Mouse (Mus musculus) midbrain, embryonic 13.5 days (tissue): ENCODE results near the gene Xylt1. TPM values are rescaled to one million over a fixed set of nuclear protein-coding genes. Genes with fewer than 3 reads are reported as not detected.

Experiments used
- ATAC-seq: fragments of 200-750 bp; cut with Nextera tagmentation; 2 replicates; pipeline ENCODE4 v1.8.0; 2017; ENCODE audit warnings: mild to moderate bottlenecking, moderate TSS enrichment, moderate library complexity
- H3K27ac ChIP-seq: fragments of 300-500 bp; sonication (generic); 2 replicates; pipeline ENCODE4 v1.5.1; 2015; ENCODE audit warnings: inconsistent platforms, mild to moderate bottlenecking, moderate library complexity
- H3K27me3 ChIP-seq: fragments of 300-500 bp; sonication (generic); 2 replicates; pipeline ENCODE4 v1.6.1; 2015; ENCODE audit warnings: mild to moderate bottlenecking, inconsistent platforms
- H3K36me3 ChIP-seq: fragments of 300-500 bp; sonication (generic); 2 replicates; pipeline ENCODE4 v1.6.1; 2015; ENCODE audit warnings: mild to moderate bottlenecking, inconsistent platforms
- H3K4me1 ChIP-seq: fragments of 300-500 bp; sonication (generic); replicated peaks from 2 replicates; pipeline ENCODE4 v1.6.1; 2015; ENCODE audit warnings: inconsistent platforms
- H3K4me2 ChIP-seq: fragments of 300-500 bp; sonication (generic); replicated peaks from 2 replicates; pipeline ENCODE4 v1.6.1; 2015; ENCODE audit warnings: moderate library complexity, mild to moderate bottlenecking, inconsistent platforms
- H3K4me3 ChIP-seq: fragments of 300-500 bp; sonication (generic); replicated peaks from 2 replicates; pipeline ENCODE4 v1.5.1; 2015; ENCODE audit warnings: mild to moderate bottlenecking, inconsistent platforms
- H3K9ac ChIP-seq: fragments of 300-500 bp; sonication (generic); replicated peaks from 2 replicates; pipeline ENCODE4 v1.6.1; 2015; ENCODE audit warnings: mild to moderate bottlenecking, inconsistent platforms
- H3K9me3 ChIP-seq: fragments of 300-500 bp; sonication (generic); 2 replicates; pipeline ENCODE4 v1.6.1; 2016; ENCODE audit warnings: mild to moderate bottlenecking, inconsistent platforms
- WGBS: fragments of 180-500 bp; shearing (Covaris S2); methylation state at CpG from one replicate; pipeline ENCODE4 v1.1.7; 2015; 5-methylcytosine and 5-hydroxymethylcytosine counted together
- polyA plus RNA-seq: library from polyadenylated mRNA; unstranded; fragments of >200 nt; fragmentation: Nextera tagmentation; extraction: Ambion mirVana; gene quantifications from 2 replicates; pipeline ENCODE4 v1.2.1, GENCODE M21; 2015

The Xylt1 gene
- polyA plus RNA-seq, 1 experiment from 2014 or later = 1.7 TPM

GRCm38 (mm10) chr7:117399971-117400370 lies 19.2 kb downstream of the Xylt1 start:
- no peak overlapping the region for H3K27ac ChIP-seq
- no peaks in the 10 kb centered on the region for H3K27me3 ChIP-seq
- 94% methylated on average over 5 of the region's 5 CpGs for WGBS
- no peak overlapping the region for H3K4me2 ChIP-seq
- no peak for ATAC-seq
- H3K36me3 ChIP-seq = no peaks in the 10 kb centered on the region
- H3K4me3 ChIP-seq = no peak overlapping the region
- peaks cover 11% of the 10 kb centered on the region for H3K4me1 ChIP-seq
- no peak overlapping the region for H3K9ac ChIP-seq
- H3K9me3 ChIP-seq = 0 out of 2 replicates have a peak, but pooled peaks cover 3% of the 10 kb centered on the region

GRCm38 (mm10) chr7:117401581-117401980 lies 20.8 kb downstream of the Xylt1 start:
- Histone ChIP-seq H3K9ac (no peak overlapping the region), H3K4me1 (peaks cover 8% of the 10 kb centered on the region), H3K9me3 (0 out of 2 replicates have a peak, but pooled peaks cover 3% of the 10 kb centered on the region), H3K4me3 (no peak overlapping the region), H3K36me3 (no peaks in the 10 kb centered on the region), H3K27ac (no peak overlapping the region), H3K4me2 (no peak overlapping the region), H3K27me3 (no peaks in the 10 kb centered on the region)
- ATAC-seq = 0 out of 2 replicates have a peak, but pooled peaks have one; percentile 30
- 71% methylated on average over 4 of the region's 4 CpGs for WGBS

GRCm38 (mm10) chr7:117406336-117406735 lies 25.6 kb downstream of the Xylt1 start:
- Histone ChIP-seq H3K4me3 (no peak overlapping the region), H3K4me2 (no peak overlapping the region), H3K4me1 (no peaks in the 10 kb centered on the region), H3K9me3 (no peaks in the 10 kb centered on the region), H3K27ac (no peak overlapping the region), H3K36me3 (no peaks in the 10 kb centered on the region), H3K27me3 (no peaks in the 10 kb centered on the region), H3K9ac (no peak overlapping the region)
- WGBS = 92% methylated on average over 3 of the region's 3 CpGs
- ATAC-seq = no peak

- no peaks in the 10 kb centered on the region for H3K36me3 ChIP-seq
- H3K27ac ChIP-seq = no peak overlapping the region
- H3K4me1 ChIP-seq = no peaks in the 10 kb centered on the region
- WGBS = 82% methylated on average over 8 of the region's 8 CpGs
- ATAC-seq = no peak
- no peak overlapping the region for H3K4me2 ChIP-seq
- no peaks in the 10 kb centered on the region for H3K9me3 ChIP-seq
- no peaks in the 10 kb centered on the region for H3K27me3 ChIP-seq
- H3K9ac ChIP-seq = no peak overlapping the region
- no peak overlapping the region for H3K4me3 ChIP-seq
Measured at GRCm38 (mm10) chr7:117409268-117409988, 28.6 kb downstream of the Xylt1 start.

GRCm38 (mm10) chr7:117411874-117412273 lies 31.1 kb downstream of the Xylt1 start:
- Histone ChIP-seq H3K27me3 (no peaks in the 10 kb centered on the region), H3K4me3 (no peak overlapping the region), H3K9me3 (no peaks in the 10 kb centered on the region), H3K27ac (no peak overlapping the region), H3K4me1 (no peaks in the 10 kb centered on the region), H3K4me2 (no peak overlapping the region), H3K36me3 (no peaks in the 10 kb centered on the region), H3K9ac (no peak overlapping the region)
- no peak for ATAC-seq
- 93% methylated on average over 2 of the region's 2 CpGs for WGBS

GRCm38 (mm10) chr7:117412405-117412804 lies 31.6 kb downstream of the Xylt1 start:
- Histone ChIP-seq H3K9ac (no peak overlapping the region), H3K36me3 (no peaks in the 10 kb centered on the region), H3K4me2 (no peak overlapping the region), H3K4me3 (no peak overlapping the region), H3K27ac (no peak overlapping the region), H3K4me1 (no peaks in the 10 kb centered on the region), H3K9me3 (no peaks in the 10 kb centered on the region), H3K27me3 (no peaks in the 10 kb centered on the region)
- no peak for ATAC-seq
- WGBS = 79% methylated on average over 5 of the region's 5 CpGs

- H3K27me3 ChIP-seq = no peaks in the 10 kb centered on the region
- H3K27ac ChIP-seq = no peak overlapping the region
- no peaks in the 10 kb centered on the region for H3K9me3 ChIP-seq
- H3K4me3 ChIP-seq = no peak overlapping the region
- no peak overlapping the region for H3K9ac ChIP-seq
- H3K4me2 ChIP-seq = no peak overlapping the region
- 88% methylated on average over 12 of the region's 12 CpGs for WGBS
- peaks cover 10% of the 10 kb centered on the region for H3K4me1 ChIP-seq
- H3K36me3 ChIP-seq = no peaks in the 10 kb centered on the region
- no peak for ATAC-seq
Measured at GRCm38 (mm10) chr7:117414341-117415008, 33.7 kb downstream of the Xylt1 start.

GRCm38 (mm10) chr7:117415009-117415363 lies 34.2 kb downstream of the Xylt1 start:
- Histone ChIP-seq H3K9me3 (no peaks in the 10 kb centered on the region), H3K27me3 (no peaks in the 10 kb centered on the region), H3K4me2 (no peak overlapping the region), H3K4me1 (peaks cover 13% of the 10 kb centered on the region), H3K27ac (no peak overlapping the region), H3K4me3 (no peak overlapping the region), H3K9ac (no peak overlapping the region), H3K36me3 (no peaks in the 10 kb centered on the region)
- WGBS = 92% methylated on average over 8 of the region's 8 CpGs
- ATAC-seq = no peak

- Histone ChIP-seq H3K4me1 (peaks cover 27% of the 10 kb centered on the region), H3K36me3 (no peaks in the 10 kb centered on the region), H3K27ac (no peak overlapping the region), H3K4me2 (no peak overlapping the region), H3K9me3 (no peaks in the 10 kb centered on the region), H3K4me3 (no peak overlapping the region), H3K27me3 (no peaks in the 10 kb centered on the region), H3K9ac (no peak overlapping the region)
- peak; percentile 56; the same call in 1 of the 2 replicates for ATAC-seq
- 49% methylated on average over 5 of the region's 5 CpGs for WGBS
Measured at GRCm38 (mm10) chr7:117419041-117419440, 38.3 kb downstream of the Xylt1 start.

GRCm38 (mm10) chr7:117419846-117420245 lies 39.1 kb downstream of the Xylt1 start:
- 93% methylated on average over 2 of the region's 2 CpGs for WGBS
- ATAC-seq = no peak
- Histone ChIP-seq H3K9me3 (no peaks in the 10 kb centered on the region), H3K27ac (no peak overlapping the region), H3K27me3 (no peaks in the 10 kb centered on the region), H3K4me2 (no peak overlapping the region), H3K4me3 (no peak overlapping the region), H3K36me3 (no peaks in the 10 kb centered on the region), H3K9ac (no peak overlapping the region), H3K4me1 (peaks cover 27% of the 10 kb centered on the region)

- H3K4me1 ChIP-seq = peaks cover 27% of the 10 kb centered on the region
- H3K27ac ChIP-seq = no peak overlapping the region
- no peaks in the 10 kb centered on the region for H3K27me3 ChIP-seq
- H3K4me3 ChIP-seq = no peak overlapping the region
- no peaks in the 10 kb centered on the region for H3K36me3 ChIP-seq
- H3K4me2 ChIP-seq = no peak overlapping the region
- ATAC-seq = no peak
- H3K9me3 ChIP-seq = no peaks in the 10 kb centered on the region
- H3K9ac ChIP-seq = no peak overlapping the region
Measured at GRCm38 (mm10) chr7:117420301-117420700, 39.5 kb downstream of the Xylt1 start.

GRCm38 (mm10) chr7:117420836-117421566 lies 40.2 kb downstream of the Xylt1 start:
- no peak overlapping the region for H3K9ac ChIP-seq
- peaks cover 27% of the 10 kb centered on the region for H3K4me1 ChIP-seq

More at GRCm38 (mm10) chr7:117420836-117421566, 40.2 kb downstream of the Xylt1 start:
- no peak overlapping the region for H3K4me3 ChIP-seq
- no peaks in the 10 kb centered on the region for H3K36me3 ChIP-seq
- H3K4me2 ChIP-seq = no peak overlapping the region
- no peaks in the 10 kb centered on the region for H3K27me3 ChIP-seq
- no peak overlapping the region for H3K27ac ChIP-seq
- ATAC-seq = no peak
- 50% methylated on average over 11 of the region's 11 CpGs for WGBS
- no peaks in the 10 kb centered on the region for H3K9me3 ChIP-seq
